Comparison of ENCODE assay signal across 30 mouse cellular contexts in the genomic region with DNA sequence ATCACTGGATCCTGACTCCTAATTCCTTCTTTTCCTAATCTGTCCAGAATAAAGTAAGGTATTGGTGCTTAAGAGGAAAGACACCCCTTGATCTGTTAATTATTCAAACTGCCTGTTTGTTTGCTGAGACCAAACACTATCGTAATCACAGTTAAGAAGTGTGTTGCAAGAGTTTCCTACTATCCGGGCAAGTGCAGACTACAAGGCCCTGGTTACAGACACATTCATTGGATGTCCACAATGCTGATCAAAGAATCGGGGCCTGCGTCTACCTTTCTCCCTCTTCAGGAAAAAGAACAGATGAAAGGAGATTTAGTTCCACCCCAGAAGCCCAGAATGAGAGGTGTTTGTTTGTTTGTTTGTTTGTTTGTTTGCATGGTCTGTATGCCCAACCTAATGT. TPM values are rescaled to one million over a fixed set of nuclear protein-coding genes. Genes with fewer than 3 reads are reported as not detected.
A peak's percentile ranks its signal among the peaks of the same experiment; 100 is the strongest.
DNase-seq lines count a peak whose midpoint lies in the region; ATAC-seq and TF ChIP-seq lines count a peak whose summit lies in the region.
"Had no signal": no experiment of that assay in that cellular context is flagged by ENCODE, and none has a peak within 500 bp of the region (broad histone marks: within the 10 kb centered on the region; RNA-seq: fewer than 3 reads in every experiment).

No protein-coding gene starts in this region.

- no peak for ATAC-seq in forebrain, embryonic 11.5 days (replicated peaks; ENCODE audit: low FRiP score)
- no peak for ATAC-seq in forebrain, embryonic 15.5 days (replicated peaks)
- ATAC-seq in embryonic facial prominence, embryonic 15.5 days (ENCODE audit: insufficient number of reproducible peaks, low FRiP score, low TSS enrichment, low read depth): no peak
- peak; percentile 24; the same call in 1 of the 2 replicates for ATAC-seq in megakaryocyte, adult 5-6 weeks (ENCODE audit: poor library complexity, severe bottlenecking)
- ATAC-seq: forebrain, embryonic 16.5 days; hindbrain, postnatal 0 days; inflammation-experienced regulatory T-cells, adult 6 months; intestine, embryonic 16.5 days; Patski had no signal

- TF ChIP-seq POLR2A in cerebellum, adult 2 months (IDR thresholded peaks at IDR 0.05; ENCODE audit: borderline replicate concordance, insufficient read depth, low read length): no peak
- no peak for TF ChIP-seq POLR2A in lung, adult 2 months (IDR thresholded peaks at IDR 0.05; ENCODE audit: borderline replicate concordance, extremely low read depth, low read depth, low read length)

- no peak overlapping the region for H3K4me2 ChIP-seq in forebrain, embryonic 11.5 days (ENCODE audit: low read depth, low read length, severe bottlenecking)
- H3K4me2 ChIP-seq in forebrain, embryonic 15.5 days (replicated peaks): no peak overlapping the region
- H3K4me2 ChIP-seq in embryonic facial prominence, embryonic 15.5 days (replicated peaks): no peak overlapping the region
- H3K4me2 ChIP-seq: embryonic facial prominence, embryonic 13.5 days; forebrain, embryonic 12.5 days; heart, embryonic 12.5 days; heart, embryonic 15.5 days; hindbrain, embryonic 14.5 days had no signal

- H3K9me3 ChIP-seq in forebrain, embryonic 11.5 days (ENCODE audit: control insufficient read depth, low read length): no peaks in the 10 kb centered on the region
- H3K9me3 ChIP-seq in forebrain, embryonic 15.5 days: no peaks in the 10 kb centered on the region
- H3K9me3 ChIP-seq in embryonic facial prominence, embryonic 15.5 days (replicated peaks): no peaks in the 10 kb centered on the region
- H3K9me3 ChIP-seq: embryonic facial prominence, embryonic 13.5 days; forebrain, embryonic 12.5 days; G1E; heart, embryonic 12.5 days; heart, embryonic 15.5 days; hindbrain, embryonic 10.5 days had no signal

- no peak overlapping the region for H3K27ac ChIP-seq in forebrain, embryonic 11.5 days (ENCODE audit: low read depth, low read length)
- H3K27ac ChIP-seq in forebrain, embryonic 15.5 days (replicated peaks): no peak overlapping the region
- peak overlapping the region; percentile 56 for H3K27ac ChIP-seq in embryonic facial prominence, embryonic 15.5 days (replicated peaks)
- H3K27ac ChIP-seq in cerebellum, adult 2 months (ENCODE audit: insufficient read depth, low read length): no peak overlapping the region
- H3K27ac ChIP-seq: forebrain, embryonic 12.5 days; heart, embryonic 15.5 days; hindbrain, embryonic 10.5 days; hindbrain, embryonic 14.5 days; hindbrain, postnatal 0 days had no signal

- no peaks in the 10 kb centered on the region for H3K4me1 ChIP-seq in forebrain, embryonic 11.5 days (replicated peaks; ENCODE audit: control insufficient read depth, insufficient read depth, low read length)
- no peaks in the 10 kb centered on the region for H3K4me1 ChIP-seq in forebrain, embryonic 15.5 days
- H3K4me1 ChIP-seq in embryonic facial prominence, embryonic 15.5 days: peaks cover 12% of the 10 kb centered on the region
- no peaks in the 10 kb centered on the region for H3K4me1 ChIP-seq in cerebellum, adult 2 months (ENCODE audit: control insufficient read depth, insufficient read depth, low read length)
- H3K4me1 ChIP-seq in lung, adult 2 months (ENCODE audit: control insufficient read depth, insufficient read depth, low read length): no peaks in the 10 kb centered on the region; the same call in 1 of the 2 replicates
- H3K4me1 ChIP-seq: forebrain, embryonic 12.5 days; heart, embryonic 12.5 days; heart, embryonic 15.5 days; hindbrain, embryonic 10.5 days had no signal

- WGBS in forebrain, embryonic 11.5 days: 86% methylated on average over 4 of the region's 4 CpGs
- WGBS in forebrain, embryonic 15.5 days: 89% methylated on average over 4 of the region's 4 CpGs
- WGBS in embryonic facial prominence, embryonic 15.5 days: 77% methylated on average over 4 of the region's 4 CpGs
- 93% methylated on average over 4 of the region's 4 CpGs for WGBS in cerebellum, adult 2 months
- 63% methylated on average over 4 of the region's 4 CpGs for WGBS in lung, adult 2 months

- H3K36me3 ChIP-seq in forebrain, embryonic 11.5 days (ENCODE audit: control insufficient read depth, insufficient read depth, low read length): no peaks in the 10 kb centered on the region
- H3K36me3 ChIP-seq in forebrain, embryonic 15.5 days: no peaks in the 10 kb centered on the region
- no peaks in the 10 kb centered on the region for H3K36me3 ChIP-seq in embryonic facial prominence, embryonic 15.5 days
- H3K36me3 ChIP-seq: embryonic facial prominence, embryonic 13.5 days; forebrain, embryonic 12.5 days; G1E; heart, embryonic 12.5 days; heart, embryonic 15.5 days; hindbrain, embryonic 10.5 days had no signal

- H3K4me3 ChIP-seq in forebrain, embryonic 11.5 days (ENCODE audit: low read depth, low read length): no peak overlapping the region
- no peak overlapping the region for H3K4me3 ChIP-seq in forebrain, embryonic 15.5 days
- no peak overlapping the region for H3K4me3 ChIP-seq in embryonic facial prominence, embryonic 15.5 days (replicated peaks)
- H3K4me3 ChIP-seq in cerebellum, adult 2 months (replicated peaks; ENCODE audit: insufficient read depth, low read depth, low read length): no peak overlapping the region
- H3K4me3 ChIP-seq in lung, adult 2 months (replicated peaks; ENCODE audit: extremely low read depth, low read depth, low read length): no peak overlapping the region
- H3K4me3 ChIP-seq: embryonic facial prominence, embryonic 13.5 days; forebrain, embryonic 12.5 days; heart, embryonic 12.5 days; heart, embryonic 15.5 days; hindbrain, embryonic 10.5 days had no signal

- no peaks in the 10 kb centered on the region for H3K27me3 ChIP-seq in forebrain, embryonic 11.5 days (ENCODE audit: control insufficient read depth, insufficient read depth, low read length)
- no peaks in the 10 kb centered on the region for H3K27me3 ChIP-seq in forebrain, embryonic 15.5 days
- no peaks in the 10 kb centered on the region for H3K27me3 ChIP-seq in embryonic facial prominence, embryonic 15.5 days
- H3K27me3 ChIP-seq in cerebellum, adult 2 months (ENCODE audit: control insufficient read depth, insufficient read depth, low read length): no peaks in the 10 kb centered on the region; the same call in 1 of the 2 replicates
- H3K27me3 ChIP-seq: CH12.LX; embryonic facial prominence, embryonic 13.5 days; heart, embryonic 12.5 days had no signal

- DNase-seq in forebrain, embryonic 11.5 days (ENCODE audit: low spot score): peak; percentile 5
- peak; percentile 34 for DNase-seq in 416B (ENCODE audit: low read depth)
- DNase-seq in lung, postnatal 36 days: no peak
- DNase-seq in cerebellum, adult 2 months: no peak
- DNase-seq in lung, adult 2 months: no peak
- DNase-seq: B cell, adult 2 months; cerebellum, adult 18-20 months; cerebellum, adult 9-11 months; cerebellum, postnatal 25 days; heart, postnatal 10 days; heart, postnatal 36 days had no signal

- H3K9ac ChIP-seq in forebrain, embryonic 11.5 days (ENCODE audit: low read length): no peak overlapping the region
- no peak overlapping the region for H3K9ac ChIP-seq in forebrain, embryonic 15.5 days (replicated peaks)
- no peak overlapping the region for H3K9ac ChIP-seq in embryonic facial prominence, embryonic 15.5 days
- H3K9ac ChIP-seq: embryonic facial prominence, embryonic 13.5 days; forebrain, embryonic 12.5 days; heart, embryonic 12.5 days; heart, embryonic 15.5 days; hindbrain, embryonic 14.5 days had no signal

- TF ChIP-seq CTCF in cerebellum, adult 2 months (IDR thresholded peaks at IDR 0.05; ENCODE audit: borderline replicate concordance, insufficient read depth, low read depth, low read length): no peak
- TF ChIP-seq CTCF in lung, adult 2 months (IDR thresholded peaks at IDR 0.05; ENCODE audit: insufficient read depth, low read length): no peak

RNA-seq across cellular contexts. Expression of a gene that starts 20.3 kb away (rescaled TPM):
- polyA plus RNA-seq in forebrain, embryonic 11.5 days (2014; fragmentation: Nextera tagmentation; extraction: Ambion mirVana): 0.11 and 0.12 TPM in 2 replicates
- 0.13 and 0.33 TPM in 2 replicates for polyA plus RNA-seq in forebrain, embryonic 15.5 days (2015; fragmentation: Nextera tagmentation; extraction: Ambion mirVana)
- polyA plus RNA-seq in embryonic facial prominence, embryonic 15.5 days (2015; fragmentation: Nextera tagmentation; extraction: Ambion mirVana): not detected in 2 replicates
- total RNA-seq in megakaryocyte, adult 5-6 weeks (2015): not detected in 2 replicates
- not detected in 2 replicates for total RNA-seq in megakaryocyte, adult 5-6 weeks (2017)
- 0.07 TPM in 1 of 2 replicates, not detected in the other for polyA plus RNA-seq in cerebellum, adult 2 months (2012; rRNA removed)
- 0.02 TPM in 1 of 2 replicates, not detected in the other for polyA plus RNA-seq in lung, adult 2 months (2012; rRNA removed)
- total RNA-seq: adrenal gland, postnatal 36 days; CH12.LX; gastrocnemius, adult 8-10 months; gastrocnemius, postnatal 25 days; heart, postnatal 10 days; heart, postnatal 36 days; hindbrain, postnatal 0 days had no signal
- polyA plus RNA-seq: heart, embryonic 15.5 days; intestine, embryonic 16.5 days; Patski had no signal

Comparison
In these comparisons a context has a peak if more than half of its experiments do, and no peak if none do; other contexts are left out.
1. DNase-seq: peak in forebrain, embryonic 11.5 days (single experiment) and 416B (single experiment); none in lung, postnatal 36 days (single experiment), cerebellum, adult 2 months (0 of 2) and lung, adult 2 months (single experiment).